Mouse (Mus musculus) neural tube, embryonic 14.5 days (tissue): ENCODE data around the gene Olfr91. TPM values are rescaled to one million over a fixed set of nuclear protein-coding genes. Genes with fewer than 3 reads are reported as not detected.

ENCODE experiments used
- ATAC-seq: fragments of 200-750 bp; cut with Nextera tagmentation; 2 replicates; pipeline ENCODE4 v1.8.0; 2017; ENCODE audit warnings: low read depth, mild to moderate bottlenecking, moderate TSS enrichment, moderate library complexity
- H3K27ac ChIP-seq: fragments of 300-500 bp; sonication (generic); 2 replicates; pipeline ENCODE4 v1.5.1; 2014; ENCODE audit warnings: low read depth, mild to moderate bottlenecking, control low read depth, low read length, moderate library complexity, mixed read lengths
- H3K27me3 ChIP-seq: fragments of 300-500 bp; sonication (generic); 2 replicates; pipeline ENCODE4 v1.6.1; 2014; ENCODE audit warnings: low read length; ENCODE audit not compliant: control insufficient read depth, insufficient read depth
- H3K36me3 ChIP-seq: fragments of 300-500 bp; sonication (generic); 2 replicates; pipeline ENCODE4 v1.6.1; 2014; ENCODE audit warnings: low read length, mixed read lengths; ENCODE audit not compliant: control insufficient read depth, insufficient read depth
- H3K4me1 ChIP-seq: fragments of 300-500 bp; sonication (generic); 2 replicates; pipeline ENCODE4 v1.6.1; 2014; ENCODE audit warnings: low read length; ENCODE audit not compliant: control insufficient read depth, insufficient read depth
- H3K4me2 ChIP-seq: fragments of 300-500 bp; sonication (generic); 2 replicates; pipeline ENCODE4 v1.6.1; 2014; ENCODE audit warnings: mild to moderate bottlenecking, low read depth, low read length, control low read depth
- H3K4me3 ChIP-seq: fragments of 300-500 bp; sonication (generic); 2 replicates; pipeline ENCODE4 v1.5.1; 2014; ENCODE audit warnings: low read depth, low read length, control low read depth, mixed read lengths
- H3K9ac ChIP-seq: fragments of 300-500 bp; sonication (generic); replicated peaks from 2 replicates; pipeline ENCODE4 v1.6.1; 2014; ENCODE audit warnings: low read depth, mild to moderate bottlenecking, control low read depth, low read length, mixed read lengths
- H3K9me3 ChIP-seq: fragments of 300-500 bp; sonication (generic); 2 replicates; pipeline ENCODE4 v1.6.1; 2016; ENCODE audit warnings: low read length; ENCODE audit not compliant: control insufficient read depth
- WGBS: fragments of 180-500 bp; shearing (Covaris S2); extraction: QIAGEN DNeasy Blood & Tissue Kit; methylation state at CpG from one replicate; pipeline ENCODE4 v1.1.7; 2014; 5-methylcytosine and 5-hydroxymethylcytosine counted together
- polyA plus RNA-seq: library from polyadenylated mRNA; unstranded; fragments of >200 nt; fragmentation: Nextera tagmentation; extraction: Ambion mirVana; gene quantifications from 2 replicates; pipeline ENCODE4 v1.2.1, GENCODE M21; 2014

The Olfr91 gene
- polyA plus RNA-seq, 1 experiment from 2014 or later = 0.13 TPM

DNA sequence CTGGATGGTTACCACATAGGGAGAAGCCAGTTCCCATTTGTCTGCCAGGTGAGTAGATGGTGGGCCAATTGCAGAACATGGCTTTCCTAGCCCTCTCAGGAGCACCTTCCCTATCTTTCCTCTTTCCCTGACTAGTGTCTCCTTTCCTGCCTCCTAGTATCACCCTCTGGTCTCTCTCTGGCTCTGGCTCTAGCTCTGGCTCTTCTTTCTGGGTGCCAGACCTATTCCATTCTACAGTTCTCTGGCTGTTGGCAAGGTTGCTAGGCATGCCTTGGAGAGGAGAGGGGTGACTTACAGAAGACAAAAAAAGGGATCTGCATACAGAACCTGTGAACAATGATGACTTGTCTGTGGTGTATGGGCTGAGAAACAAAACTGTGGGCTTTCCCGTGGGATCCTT is 30.2 kb downstream of the Olfr91 start:
- Histone ChIP-seq H3K36me3 (peaks cover 84% of the 10 kb centered on the region), H3K27ac (no peak overlapping the region), H3K4me2 (no peak overlapping the region), H3K4me1 (no peaks in the 10 kb centered on the region), H3K9me3 (no peaks in the 10 kb centered on the region), H3K4me3 (no peak overlapping the region), H3K9ac (no peak overlapping the region), H3K27me3 (no peaks in the 10 kb centered on the region)
- ATAC-seq = no peak
- 68% methylated on average over 1 of the region's 1 CpGs for WGBS

DNA sequence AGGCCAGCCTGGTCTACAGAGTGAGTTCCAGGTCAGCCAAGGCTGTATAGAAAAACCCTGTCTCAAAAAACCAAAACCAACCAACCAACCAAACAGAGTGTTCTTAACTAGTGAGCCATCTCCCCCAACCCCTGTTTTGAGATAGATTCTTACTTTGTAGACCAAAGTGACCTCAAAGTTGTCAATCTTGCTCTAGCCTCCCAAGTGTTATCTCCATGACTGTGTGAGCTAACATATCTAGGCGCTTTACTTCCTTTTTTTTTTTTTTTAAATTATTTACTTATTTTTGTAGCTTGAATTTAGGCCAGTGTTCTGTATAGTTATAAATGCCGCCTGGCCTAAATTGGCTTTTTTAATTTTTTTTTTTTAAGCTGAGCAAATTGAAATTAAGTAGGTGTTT is 32.1 kb downstream of the Olfr91 start:
- Histone ChIP-seq H3K9ac (no peak overlapping the region), H3K9me3 (no peaks in the 10 kb centered on the region), H3K36me3 (peaks cover 84% of the 10 kb centered on the region), H3K4me3 (no peak overlapping the region), H3K27me3 (no peaks in the 10 kb centered on the region), H3K4me1 (no peaks in the 10 kb centered on the region), H3K27ac (no peak overlapping the region), H3K4me2 (no peak overlapping the region)
- WGBS = 93% methylated on average over 2 of the region's 2 CpGs
- ATAC-seq = no peak

DNA sequence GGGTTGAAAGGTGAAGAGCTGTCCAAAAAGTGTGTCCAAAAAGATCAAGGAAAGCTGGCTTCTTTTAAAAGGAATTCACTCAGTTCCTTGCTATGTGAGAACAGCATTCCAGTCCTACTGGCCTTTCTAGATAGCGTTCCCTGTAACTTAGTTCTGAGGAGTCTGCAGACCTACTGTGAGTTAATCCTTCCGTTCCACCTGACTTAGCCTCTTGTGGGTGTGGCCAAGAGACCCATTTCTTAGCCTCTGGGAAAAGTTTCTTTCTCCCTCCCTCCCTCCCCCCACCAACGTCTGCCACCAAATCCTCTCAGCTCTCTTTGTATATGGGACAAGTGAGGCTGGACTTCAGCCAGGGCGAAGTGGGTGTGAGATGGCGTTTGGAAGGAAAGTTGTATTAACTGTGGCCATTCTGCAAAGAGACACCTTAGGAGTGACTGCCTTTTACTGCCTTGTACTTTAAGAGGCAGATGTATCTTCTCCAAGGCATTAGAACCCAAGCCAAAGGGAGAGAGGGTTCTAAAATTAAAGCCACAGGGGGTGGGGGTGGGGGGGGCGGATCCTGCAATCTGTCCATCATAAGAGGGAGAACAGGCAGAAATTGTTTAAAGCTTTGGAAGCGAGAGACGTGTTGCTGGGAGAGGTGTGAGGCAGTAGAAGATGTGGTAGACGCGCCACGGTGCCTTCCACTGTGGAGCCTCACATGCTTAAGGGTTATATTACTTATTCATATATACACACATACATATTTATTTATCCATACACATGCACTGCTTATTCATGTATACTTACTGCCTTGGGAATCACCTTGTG is 34.2 kb downstream of the Olfr91 start:
- no peak overlapping the region for H3K27ac ChIP-seq
- peaks cover 80% of the 10 kb centered on the region for H3K36me3 ChIP-seq
- H3K27me3 ChIP-seq = no peaks in the 10 kb centered on the region
- H3K4me2 ChIP-seq = no peak overlapping the region
- H3K9me3 ChIP-seq = no peaks in the 10 kb centered on the region
- no peak overlapping the region for H3K9ac ChIP-seq
- H3K4me1 ChIP-seq = no peaks in the 10 kb centered on the region
- WGBS = 87% methylated on average over 11 of the region's 11 CpGs
- no peak for ATAC-seq
- no peak overlapping the region for H3K4me3 ChIP-seq

DNA sequence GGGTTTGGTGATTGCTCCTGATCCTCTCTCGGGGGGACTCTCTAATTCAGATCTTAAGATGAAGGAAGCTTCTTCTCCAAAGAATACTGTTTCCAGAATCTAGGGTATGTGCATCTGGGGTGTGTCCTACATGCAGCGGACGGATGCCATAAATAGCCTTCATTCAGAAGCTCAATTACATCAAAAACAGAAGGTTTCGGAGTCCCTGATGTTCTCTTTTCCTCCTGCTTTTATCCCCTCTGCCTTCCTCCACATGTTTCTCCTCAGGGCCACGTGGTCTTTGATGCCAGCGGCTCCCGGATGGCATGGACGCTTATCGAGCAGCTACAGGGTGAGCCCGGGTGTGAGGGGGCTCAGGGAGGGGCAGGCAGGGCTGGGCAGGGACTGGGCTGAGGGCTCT is 35.0 kb downstream of the Olfr91 start:
- Histone ChIP-seq H3K9ac (no peak overlapping the region), H3K4me1 (no peaks in the 10 kb centered on the region), H3K36me3 (peaks cover 76% of the 10 kb centered on the region), H3K27ac (no peak overlapping the region), H3K4me2 (no peak overlapping the region), H3K4me3 (no peak overlapping the region), H3K9me3 (no peaks in the 10 kb centered on the region), H3K27me3 (no peaks in the 10 kb centered on the region)
- 87% methylated on average over 10 of the region's 10 CpGs for WGBS
- ATAC-seq = no peak

DNA sequence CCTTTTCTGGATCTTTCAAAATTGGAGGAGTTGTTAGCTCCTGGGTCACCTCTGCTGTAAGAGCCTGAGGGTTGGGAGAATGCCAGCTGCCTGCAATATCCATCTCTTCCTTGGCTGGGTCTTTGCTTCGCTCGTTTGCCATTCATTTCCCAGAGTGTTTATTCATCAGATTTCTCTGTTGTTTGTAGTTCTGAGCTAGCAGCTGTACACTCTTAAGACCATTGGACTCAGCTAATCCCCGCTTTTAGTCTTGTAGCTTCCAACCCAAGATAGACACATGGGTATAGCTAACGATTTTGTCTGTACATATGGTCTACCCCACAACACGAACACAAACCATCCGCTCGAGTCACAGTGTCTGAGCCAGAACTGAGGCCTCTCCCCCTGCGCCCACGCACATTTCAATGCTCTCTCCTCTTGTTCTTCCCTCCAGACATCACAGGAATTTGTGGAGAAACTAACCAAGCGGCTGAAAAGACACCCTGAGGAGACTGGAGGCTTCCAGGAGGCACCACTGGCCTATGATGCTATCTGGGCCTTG is 35.9 kb downstream of the Olfr91 start:
- peaks cover 72% of the 10 kb centered on the region for H3K36me3 ChIP-seq
- H3K4me2 ChIP-seq = no peak overlapping the region
- ATAC-seq = no peak
- no peak overlapping the region for H3K9ac ChIP-seq
- H3K27me3 ChIP-seq = no peaks in the 10 kb centered on the region
- no peaks in the 10 kb centered on the region for H3K9me3 ChIP-seq
- no peak overlapping the region for H3K27ac ChIP-seq
- H3K4me1 ChIP-seq = no peaks in the 10 kb centered on the region
- H3K4me3 ChIP-seq = no peak overlapping the region
- 87% methylated on average over 10 of the region's 10 CpGs for WGBS

DNA sequence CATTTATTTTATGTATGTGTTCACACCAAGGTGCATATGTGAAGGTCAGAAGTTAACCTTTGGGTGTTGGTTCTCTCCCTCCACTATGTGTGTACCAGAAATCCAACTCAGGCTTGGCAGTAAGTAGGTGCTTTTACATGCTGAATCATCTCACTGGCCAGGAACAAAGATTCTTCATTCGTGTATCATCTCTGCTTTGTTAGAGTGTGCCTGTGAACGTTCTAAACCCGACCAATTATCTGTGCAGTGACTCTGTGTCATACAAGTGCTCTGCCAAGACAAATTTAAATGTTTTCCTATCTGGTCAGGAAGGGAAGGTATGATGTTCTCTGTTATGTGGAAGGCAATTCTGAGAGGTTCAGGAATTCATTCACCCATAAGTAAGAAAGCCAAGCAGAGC is 36.6 kb downstream of the Olfr91 start:
- H3K9me3 ChIP-seq = no peaks in the 10 kb centered on the region
- H3K27me3 ChIP-seq = no peaks in the 10 kb centered on the region
- H3K27ac ChIP-seq = no peak overlapping the region
- H3K4me1 ChIP-seq = no peaks in the 10 kb centered on the region
- WGBS = 83% methylated on average over 3 of the region's 3 CpGs
- H3K4me2 ChIP-seq = no peak overlapping the region
- no peak overlapping the region for H3K4me3 ChIP-seq
- no peak overlapping the region for H3K9ac ChIP-seq
- H3K36me3 ChIP-seq = peaks cover 74% of the 10 kb centered on the region
- ATAC-seq = no peak

DNA sequence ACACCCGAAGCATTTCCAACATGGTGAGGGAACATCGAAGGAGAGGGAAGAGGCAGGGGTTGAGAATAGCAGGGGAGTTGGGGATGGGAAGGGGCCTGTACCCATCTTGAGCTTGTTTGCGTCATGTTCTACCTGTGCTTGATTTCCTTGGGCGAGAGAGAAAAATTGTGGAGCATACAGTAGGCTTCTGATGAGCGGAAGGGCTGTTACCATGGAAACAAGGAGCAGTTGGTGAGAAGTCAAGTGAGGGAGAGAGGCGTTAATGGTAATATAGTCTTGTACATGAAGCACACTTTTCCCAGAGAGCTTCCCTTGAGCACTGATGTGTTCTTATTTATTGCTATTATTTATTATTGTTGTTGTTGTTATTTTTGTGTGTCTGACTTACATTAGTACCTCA is 41.1 kb downstream of the Olfr91 start:
- Histone ChIP-seq H3K27ac (no peak overlapping the region), H3K9me3 (no peaks in the 10 kb centered on the region), H3K4me2 (no peak overlapping the region), H3K27me3 (no peaks in the 10 kb centered on the region), H3K4me1 (0 out of 2 replicates have a peak, but pooled peaks cover under 1% of the 10 kb centered on the region), H3K36me3 (peaks cover 47% of the 10 kb centered on the region), H3K9ac (no peak overlapping the region), H3K4me3 (no peak overlapping the region)
- 79% methylated on average over 6 of the region's 6 CpGs for WGBS
- no peak for ATAC-seq

DNA sequence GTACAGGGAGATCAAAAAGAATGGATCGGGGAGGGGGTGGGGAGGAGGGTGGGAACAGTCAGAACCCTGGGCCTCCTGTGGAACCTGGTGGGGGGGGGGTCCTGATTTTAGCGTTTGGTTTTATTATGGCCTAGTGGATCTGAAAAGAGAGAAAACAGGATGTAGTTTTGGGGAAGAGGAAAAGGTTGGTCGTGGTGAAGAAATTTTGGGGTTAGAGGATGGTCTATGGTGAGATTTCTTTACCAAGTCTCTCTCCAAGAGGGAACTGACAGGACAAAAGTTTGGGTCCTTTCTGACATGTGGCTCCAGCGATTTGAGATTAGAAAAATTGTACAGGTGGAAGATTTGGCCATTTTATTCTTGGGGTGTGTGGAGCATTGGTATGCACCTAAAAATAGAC is 46.3 kb downstream of the Olfr91 start:
- H3K27ac ChIP-seq = no peak overlapping the region
- 61% methylated on average over 4 of the region's 4 CpGs for WGBS
- H3K9ac ChIP-seq = peak overlapping the region; percentile 77
- no peak for ATAC-seq
- peaks cover 38% of the 10 kb centered on the region for H3K4me1 ChIP-seq
- no peaks in the 10 kb centered on the region for H3K9me3 ChIP-seq
- peaks cover 11% of the 10 kb centered on the region; the same call in 1 of the 2 replicates for H3K36me3 ChIP-seq
- H3K4me3 ChIP-seq = peak overlapping the region; percentile 56
- peak overlapping the region; percentile 84 for H3K4me2 ChIP-seq
- H3K27me3 ChIP-seq = no peaks in the 10 kb centered on the region

DNA sequence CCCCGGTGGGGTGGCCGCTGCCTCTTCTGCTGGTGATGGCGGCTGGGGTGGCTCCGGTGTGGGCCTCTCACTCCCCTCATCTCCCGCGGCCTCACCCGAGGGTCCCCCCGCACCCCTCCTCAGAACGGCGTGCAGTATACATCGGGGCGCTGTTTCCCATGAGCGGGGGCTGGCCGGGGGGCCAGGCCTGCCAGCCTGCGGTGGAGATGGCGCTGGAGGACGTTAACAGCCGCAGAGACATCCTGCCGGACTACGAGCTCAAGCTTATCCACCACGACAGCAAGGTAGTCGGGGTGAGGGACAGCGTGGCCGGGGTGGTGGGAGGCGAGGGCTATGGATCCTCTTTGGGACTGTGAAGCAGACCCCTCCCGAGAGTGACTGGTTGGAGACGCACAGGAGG is 47.2 kb downstream of the Olfr91 start:
- WGBS = 2% methylated on average over 27 of the region's 27 CpGs
- H3K4me1 ChIP-seq = peaks cover 38% of the 10 kb centered on the region
- peak overlapping the region; percentile 56 for H3K4me3 ChIP-seq

More for the DNA sequence above, 47.2 kb downstream of the Olfr91 start:
- Histone ChIP-seq H3K9ac (peak overlapping the region; percentile 77), H3K9me3 (no peaks in the 10 kb centered on the region), H3K27ac (peak overlapping the region; percentile 81; the same call in 1 of the 2 replicates), H3K4me2 (peak overlapping the region; percentile 84), H3K36me3 (peaks cover 6% of the 10 kb centered on the region; the same call in 1 of the 2 replicates), H3K27me3 (no peaks in the 10 kb centered on the region)
- ATAC-seq = peak; percentile 16
